Mouse (Mus musculus) layer of hippocampus, adult 2 months (tissue): Measurements from ENCODE around the gene Megf8. TPM values are rescaled to one million over a fixed set of nuclear protein-coding genes. Genes with fewer than 3 reads are reported as not detected.

Experiments
- DNase-seq, 2 experiments: peaks; one replicate each; pipeline ENCODE4 v3.0.0; 2022; ENCODE audit warnings: low spot score in 2 of 2
- H3K27ac ChIP-seq: fragments of 200-600 bp; 2 replicates; pipeline ENCODE4 v1.8.1; 2022
- H3K4me3 ChIP-seq: fragments of 200-600 bp; 2 replicates; pipeline ENCODE4 v1.8.1; 2022; ENCODE audit warnings: mild to moderate bottlenecking
- CTCF ChIP-seq: fragments of 200-600 bp; conservative IDR thresholded peaks from 2 replicates; pipeline ENCODE4 v1.8.1; 2022; ENCODE audit warnings: antibody characterized with exemption, mild to moderate bottlenecking, moderate library complexity
- total RNA-seq, 2 experiments: library from RNA; stranded (reverse); gene quantifications; 2 replicates each; pipeline ENCODE4 v1.2.3; 2021

Megf8 gene
- total RNA-seq, 2 experiments from 2014 or later, result 96.9 to 100 TPM

GRCm38 (mm10) chr7:25273259-25274241 lies 43.4 kb upstream of the Megf8 start:
- no peak for TF ChIP-seq CTCF
- H3K4me3 ChIP-seq, result no peak overlapping the region
- no peak for DNase-seq
- no peak overlapping the region for H3K27ac ChIP-seq

- Histone ChIP-seq H3K4me3 (no peak overlapping the region), H3K27ac (0 out of 2 replicates have a peak overlapping the region, but pooled peaks have one; percentile 99)
- DNase-seq, result no peak
- TF ChIP-seq CTCF, result no peak
Measured at GRCm38 (mm10) chr7:25274571-25274970, 42.4 kb upstream of the Megf8 start.

- H3K27ac ChIP-seq, result 0 out of 2 replicates have a peak overlapping the region, but pooled peaks have one; percentile 99
- TF ChIP-seq CTCF, result no peak
- H3K4me3 ChIP-seq, result no peak overlapping the region
- DNase-seq, result no peak
Measured at GRCm38 (mm10) chr7:25274996-25275395, 42.0 kb upstream of the Megf8 start.

GRCm38 (mm10) chr7:25275555-25276298 lies 41.2 kb upstream of the Megf8 start:
- no peak for DNase-seq
- TF ChIP-seq CTCF, result no peak
- Histone ChIP-seq H3K27ac (peak overlapping the region; percentile 99), H3K4me3 (no peak overlapping the region)

GRCm38 (mm10) chr7:25277405-25277804 lies 39.6 kb upstream of the Megf8 start:
- no peak for TF ChIP-seq CTCF
- peak overlapping the region; percentile 99 for H3K27ac ChIP-seq
- peak overlapping the region; percentile 64; the same call in 1 of the 2 replicates for H3K4me3 ChIP-seq
- DNase-seq, result no peak

GRCm38 (mm10) chr7:25277998-25278340 lies 39.0 kb upstream of the Megf8 start:
- H3K4me3 ChIP-seq, result peak overlapping the region; percentile 64
- no peak for DNase-seq
- no peak for TF ChIP-seq CTCF
- H3K27ac ChIP-seq, result peak overlapping the region; percentile 99

- H3K27ac ChIP-seq, result peak overlapping the region; percentile 99
- H3K4me3 ChIP-seq, result peak overlapping the region; percentile 64
- TF ChIP-seq CTCF, result peak; percentile 79
- DNase-seq, result peak; percentile 76 to 86
Measured at GRCm38 (mm10) chr7:25278341-25279075, 38.5 kb upstream of the Megf8 start.

GRCm38 (mm10) chr7:25279076-25279860 lies 37.7 kb upstream of the Megf8 start:
- Histone ChIP-seq H3K27ac (peak overlapping the region; percentile 99), H3K4me3 (peak overlapping the region; percentile 64)
- DNase-seq, result peak; percentile 84 to 90
- peak; percentile 67 for TF ChIP-seq CTCF

GRCm38 (mm10) chr7:25279861-25280791 lies 36.8 kb upstream of the Megf8 start:
- H3K4me3 ChIP-seq, result peak overlapping the region; percentile 64
- H3K27ac ChIP-seq, result peak overlapping the region; percentile 99
- no peak for DNase-seq
- no peak for TF ChIP-seq CTCF

- peak overlapping the region; percentile 52 for H3K4me3 ChIP-seq
- no peak for DNase-seq
- no peak for TF ChIP-seq CTCF
- peak overlapping the region; percentile 99 for H3K27ac ChIP-seq
Measured at GRCm38 (mm10) chr7:25281166-25281733, 35.7 kb upstream of the Megf8 start.
